Mouse (Mus musculus): Measurements from ENCODE around the gene Anks1b. TPM values are rescaled to one million over a fixed set of nuclear protein-coding genes. Genes with fewer than 3 reads are reported as not detected.

Anks1b gene
- total and polyA plus RNA-seq, 3 experiments, result not detected

GRCm38 (mm10) chr10:90507561-90507960 is 634.3 kb downstream of the Anks1b start:
- Histone ChIP-seq H3K79me2 (ENCODE audit: control insufficient read depth, insufficient read depth, low read length, poor library complexity) (no peaks in the 10 kb centered on the region), H3K4me3 (ENCODE audit: control insufficient read depth in 1 of 2, insufficient read depth in 1 of 2, low read depth in 2 of 2, low read length in 2 of 2) (no peak overlapping the region), H3K9ac (ENCODE audit: control insufficient read depth, low read depth, low read length, poor library complexity, severe bottlenecking) (no peak overlapping the region), H3K4me1 (ENCODE audit: control insufficient read depth in 1 of 2, insufficient read depth in 2 of 2, low read length in 2 of 2) (no peaks in the 10 kb centered on the region), H3K9me3 (replicated peaks; ENCODE audit: insufficient read depth, low read length) (no peaks in the 10 kb centered on the region), H3K27ac (ENCODE audit: control insufficient read depth, low read depth, low read length) (no peak overlapping the region), H3K36me3 (ENCODE audit: control insufficient read depth in 1 of 2, insufficient read depth in 2 of 2, low read length in 2 of 2) (no peaks in the 10 kb centered on the region), H3K27me3 (ENCODE audit: control insufficient read depth in 1 of 2, insufficient read depth in 2 of 2, low read length in 2 of 2) (no peaks in the 10 kb centered on the region)
- no peak for TF ChIP-seq NELFE (IDR thresholded peaks at IDR 0.05; ENCODE audit: low read depth, low read length)
- no peak for TF ChIP-seq CHD2 (IDR thresholded peaks at IDR 0.05; ENCODE audit: low read length)
- DNase-seq (ENCODE audit: low read depth, low spot score), result no peak

- H3K4me1 ChIP-seq (ENCODE audit: control insufficient read depth in 1 of 2, insufficient read depth in 2 of 2, low read length in 2 of 2), result no peaks in the 10 kb centered on the region
- no peak overlapping the region for H3K9ac ChIP-seq (ENCODE audit: control insufficient read depth, low read depth, low read length, poor library complexity, severe bottlenecking)
- TF ChIP-seq SIN3A (IDR thresholded peaks at IDR 0.05; ENCODE audit: low read length) (no peak), TAL1 (IDR thresholded peaks at IDR 0.05; ENCODE audit: low read length) (no peak), MEF2A (IDR thresholded peaks at IDR 0.05; ENCODE audit: extremely low read depth, insufficient replicate concordance, low read depth, low read length, poor library complexity, severe bottlenecking) (no peak)
- no peaks in the 10 kb centered on the region for H3K27me3 ChIP-seq (ENCODE audit: control insufficient read depth in 1 of 2, insufficient read depth in 2 of 2, low read length in 2 of 2)
- H3K27ac ChIP-seq (ENCODE audit: control insufficient read depth, low read depth, low read length), result no peak overlapping the region
- DNase-seq (ENCODE audit: low read depth, low spot score), result no peak
- no peaks in the 10 kb centered on the region for H3K36me3 ChIP-seq (ENCODE audit: control insufficient read depth in 1 of 2, insufficient read depth in 2 of 2, low read length in 2 of 2)
- H3K9me3 ChIP-seq (replicated peaks; ENCODE audit: insufficient read depth, low read length), result no peaks in the 10 kb centered on the region
- no peaks in the 10 kb centered on the region for H3K79me2 ChIP-seq (ENCODE audit: control insufficient read depth, insufficient read depth, low read length, poor library complexity)
- no peak overlapping the region for H3K4me3 ChIP-seq (ENCODE audit: control insufficient read depth in 1 of 2, insufficient read depth in 1 of 2, low read depth in 2 of 2, low read length in 2 of 2)
Measured at GRCm38 (mm10) chr10:90512801-90513200, 639.5 kb downstream of the Anks1b start.

DNA sequence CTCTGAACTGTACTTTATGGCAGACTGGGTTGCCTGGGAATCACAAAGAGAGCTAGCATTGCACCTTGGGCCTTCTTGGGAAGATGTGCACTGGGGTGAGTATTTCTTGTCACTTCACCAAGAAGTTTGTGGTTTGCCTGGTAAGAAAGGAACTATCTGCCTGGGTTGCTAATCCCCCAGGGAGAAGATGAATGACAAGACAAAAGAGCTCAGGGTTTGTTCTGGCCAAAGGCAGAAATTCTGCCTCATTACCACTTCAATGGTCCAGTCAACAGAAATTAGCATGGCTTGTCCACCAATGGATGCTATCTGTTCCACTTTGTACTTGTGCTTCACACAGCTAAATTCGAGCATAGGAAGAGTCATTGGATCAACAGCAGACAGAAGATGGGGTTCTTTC is 658.5 kb downstream of the Anks1b start:
- no peaks in the 10 kb centered on the region for H3K36me3 ChIP-seq (ENCODE audit: control insufficient read depth in 1 of 2, insufficient read depth in 2 of 2, low read length in 2 of 2)
- TF ChIP-seq MXI1 (IDR thresholded peaks at IDR 0.05; ENCODE audit: low read depth, low read length), result no peak
- TF ChIP-seq RAD21 (IDR thresholded peaks at IDR 0.05; ENCODE audit: low read depth, low read length), result no peak
- no peak for TF ChIP-seq TBP (IDR thresholded peaks at IDR 0.05; ENCODE audit: low read depth, low read length)
- TF ChIP-seq POLR2AphosphoS5 (IDR thresholded peaks at IDR 0.05; ENCODE audit: borderline replicate concordance, low read depth, low read length), result no peak
- TF ChIP-seq NELFE (IDR thresholded peaks at IDR 0.05; ENCODE audit: low read depth, low read length), result no peak
- TF ChIP-seq USF1 (IDR thresholded peaks at IDR 0.05; ENCODE audit: low read depth, low read length), result no peak
- TF ChIP-seq JUND (IDR thresholded peaks at IDR 0.05; ENCODE audit: low read depth, low read length), result no peak
- no peak for TF ChIP-seq MYC (IDR thresholded peaks at IDR 0.05; ENCODE audit: low read depth, low read length)
- TF ChIP-seq TAL1 (IDR thresholded peaks at IDR 0.05; ENCODE audit: low read length), result no peak
- TF ChIP-seq CTCF (IDR thresholded peaks at IDR 0.05 in 2 of 3, conservative IDR thresholded peaks at IDR 0.05 in 1 of 3; ENCODE audit: control insufficient read depth in 1 of 3, insufficient read depth in 1 of 3, low read depth in 2 of 3, low read length in 3 of 3, poor library complexity in 1 of 3, severe bottlenecking in 1 of 3), result no peak
- no peak for TF ChIP-seq SMC3 (IDR thresholded peaks at IDR 0.05; ENCODE audit: low read depth, low read length)
- TF ChIP-seq EP300 (IDR thresholded peaks at IDR 0.05; ENCODE audit: low read depth in 1 of 2, low read length in 2 of 2), result no peak
- TF ChIP-seq MAFK (IDR thresholded peaks at IDR 0.05; ENCODE audit: borderline replicate concordance, low read depth, low read length), result no peak
- TF ChIP-seq ZNF384 (IDR thresholded peaks at IDR 0.05; ENCODE audit: low read depth, low read length), result no peak
- no peak for TF ChIP-seq GABPA (IDR thresholded peaks at IDR 0.05; ENCODE audit: low read depth, low read length)
- TF ChIP-seq MAZ (IDR thresholded peaks at IDR 0.05; ENCODE audit: low read depth, low read length), result no peak
- TF ChIP-seq ELF1 (IDR thresholded peaks at IDR 0.05; ENCODE audit: low read depth, low read length), result no peak
- no peak for TF ChIP-seq UBTF (IDR thresholded peaks at IDR 0.05; ENCODE audit: borderline replicate concordance, insufficient read depth, low read depth, low read length)
- TF ChIP-seq MYB (IDR thresholded peaks at IDR 0.05; ENCODE audit: low read depth, low read length), result no peak
- no peak for TF ChIP-seq BHLHE40 (IDR thresholded peaks at IDR 0.05; ENCODE audit: borderline replicate concordance, low read depth, low read length)
- no peak overlapping the region for H3K9ac ChIP-seq (ENCODE audit: control insufficient read depth, low read depth, low read length, poor library complexity, severe bottlenecking)
- H3K79me2 ChIP-seq (ENCODE audit: control insufficient read depth, insufficient read depth, low read length, poor library complexity), result no peaks in the 10 kb centered on the region
- H3K27ac ChIP-seq (ENCODE audit: control insufficient read depth, low read depth, low read length), result no peak overlapping the region
- H3K4me3 ChIP-seq (ENCODE audit: control insufficient read depth in 1 of 2, insufficient read depth in 1 of 2, low read depth in 2 of 2, low read length in 2 of 2), result no peak overlapping the region
- H3K4me1 ChIP-seq (ENCODE audit: control insufficient read depth in 1 of 2, insufficient read depth in 2 of 2, low read length in 2 of 2), result no peaks in the 10 kb centered on the region
- H3K9me3 ChIP-seq (replicated peaks; ENCODE audit: insufficient read depth, low read length), result no peaks in the 10 kb centered on the region
- no peak for DNase-seq (ENCODE audit: low read depth, low spot score)
- no peaks in the 10 kb centered on the region for H3K27me3 ChIP-seq (ENCODE audit: control insufficient read depth in 1 of 2, insufficient read depth in 2 of 2, low read length in 2 of 2)
